Mouse (Mus musculus) forebrain, embryonic 16.5 days (tissue): Measurements from ENCODE around the gene Tex44. TPM values are rescaled to one million over a fixed set of nuclear protein-coding genes. Genes with fewer than 3 reads are reported as not detected.

ENCODE experiments used
- ATAC-seq: fragments of 200-750 bp; cut with Nextera tagmentation; 2 replicates; pipeline ENCODE4 v1.8.0; 2017; ENCODE audit warnings: mild to moderate bottlenecking, moderate library complexity
- H3K27ac ChIP-seq: fragments of 300-500 bp; sonication (generic); 2 replicates; pipeline ENCODE4 v1.5.1; 2014; ENCODE audit warnings: low read length, control low read depth
- H3K27me3 ChIP-seq: fragments of 300-500 bp; sonication (generic); replicated peaks from 2 replicates; pipeline ENCODE4 v1.6.1; 2014; ENCODE audit warnings: low read length; ENCODE audit not compliant: control insufficient read depth, insufficient read depth
- H3K36me3 ChIP-seq: fragments of 300-500 bp; sonication (generic); 2 replicates; pipeline ENCODE4 v1.6.1; 2014; ENCODE audit not compliant: control insufficient read depth, insufficient read depth
- H3K4me1 ChIP-seq: fragments of 300-500 bp; sonication (generic); replicated peaks from 2 replicates; pipeline ENCODE4 v1.6.1; 2014; ENCODE audit warnings: low read length; ENCODE audit not compliant: control insufficient read depth, insufficient read depth
- H3K4me2 ChIP-seq: fragments of 300-500 bp; sonication (generic); 2 replicates; pipeline ENCODE4 v1.6.1; 2014; ENCODE audit warnings: mild to moderate bottlenecking, low read length, control low read depth
- H3K4me3 ChIP-seq: fragments of 300-500 bp; sonication (generic); replicated peaks from 2 replicates; pipeline ENCODE4 v1.5.1; 2014; ENCODE audit warnings: mild to moderate bottlenecking, low read length, control low read depth
- H3K9ac ChIP-seq: fragments of 300-500 bp; sonication (generic); replicated peaks from 2 replicates; pipeline ENCODE4 v1.6.1; 2014; ENCODE audit warnings: low read depth, low read length, control low read depth
- H3K9me3 ChIP-seq: fragments of 300-500 bp; sonication (generic); 2 replicates; pipeline ENCODE4 v1.6.1; 2016; ENCODE audit warnings: low read length; ENCODE audit not compliant: control insufficient read depth
- WGBS: fragments of 180-500 bp; shearing (Covaris S2); extraction: QIAGEN DNeasy Blood & Tissue Kit; methylation state at CpG from one replicate; pipeline ENCODE4 v1.1.7; 2014; 5-methylcytosine and 5-hydroxymethylcytosine counted together
- polyA plus RNA-seq: library from polyadenylated mRNA; unstranded; fragments of >200 nt; fragmentation: Nextera tagmentation; extraction: Ambion mirVana; gene quantifications from 2 replicates; pipeline ENCODE4 v1.2.1, GENCODE M21; 2015

Gene Tex44
- polyA plus RNA-seq, 1 experiment from 2014 or later, result not detected

- H3K27me3 ChIP-seq, result no peaks in the 10 kb centered on the region
- H3K9ac ChIP-seq, result no peak overlapping the region
- ATAC-seq, result no peak
- H3K4me1 ChIP-seq, result no peaks in the 10 kb centered on the region
- no peak overlapping the region for H3K4me2 ChIP-seq
- no peak overlapping the region for H3K27ac ChIP-seq
- no peaks in the 10 kb centered on the region for H3K36me3 ChIP-seq
- H3K9me3 ChIP-seq, result no peaks in the 10 kb centered on the region
- 55% methylated on average over 2 of the region's 2 CpGs for WGBS
- no peak overlapping the region for H3K4me3 ChIP-seq
Observed at GRCm38 (mm10) chr1:86415144-86415543, 11.0 kb upstream of the Tex44 start.

GRCm38 (mm10) chr1:86415612-86416184 lies 10.4 kb upstream of the Tex44 start:
- H3K36me3 ChIP-seq, result no peaks in the 10 kb centered on the region
- WGBS, result 71% methylated on average over 7 of the region's 7 CpGs
- no peaks in the 10 kb centered on the region for H3K27me3 ChIP-seq
- peak; percentile 20; the same call in 1 of the 2 replicates for ATAC-seq
- no peaks in the 10 kb centered on the region for H3K9me3 ChIP-seq
- H3K4me1 ChIP-seq, result no peaks in the 10 kb centered on the region
- no peak overlapping the region for H3K4me2 ChIP-seq
- no peak overlapping the region for H3K9ac ChIP-seq
- H3K27ac ChIP-seq, result no peak overlapping the region
- no peak overlapping the region for H3K4me3 ChIP-seq

GRCm38 (mm10) chr1:86416321-86416720 lies 9.8 kb upstream of the Tex44 start:
- Histone ChIP-seq H3K27ac (no peak overlapping the region), H3K9ac (no peak overlapping the region), H3K4me1 (peaks cover 4% of the 10 kb centered on the region), H3K27me3 (no peaks in the 10 kb centered on the region), H3K4me2 (no peak overlapping the region), H3K9me3 (no peaks in the 10 kb centered on the region), H3K4me3 (no peak overlapping the region), H3K36me3 (no peaks in the 10 kb centered on the region)
- ATAC-seq, result peak; percentile 10; the same call in 1 of the 2 replicates
- 66% methylated on average over 6 of the region's 6 CpGs for WGBS

- Histone ChIP-seq H3K4me1 (peaks cover 8% of the 10 kb centered on the region), H3K4me2 (no peak overlapping the region), H3K9me3 (no peaks in the 10 kb centered on the region), H3K36me3 (no peaks in the 10 kb centered on the region), H3K9ac (no peak overlapping the region), H3K4me3 (no peak overlapping the region), H3K27ac (no peak overlapping the region), H3K27me3 (no peaks in the 10 kb centered on the region)
- WGBS, result 18% methylated on average over 10 of the region's 10 CpGs
- ATAC-seq, result no peak
Observed at GRCm38 (mm10) chr1:86421007-86421406, 5.1 kb upstream of the Tex44 start.

- Histone ChIP-seq H3K4me1 (peaks cover 8% of the 10 kb centered on the region), H3K36me3 (no peaks in the 10 kb centered on the region)
- WGBS, result 65% methylated on average over 5 of the region's 5 CpGs
Observed at GRCm38 (mm10) chr1:86423879-86424278, 2.2 kb upstream of the Tex44 start.

GRCm38 (mm10) chr1:86424336-86424735 lies 1.8 kb upstream of the Tex44 start:
- no peaks in the 10 kb centered on the region for H3K36me3 ChIP-seq
- H3K9me3 ChIP-seq, result no peaks in the 10 kb centered on the region
- 62% methylated on average over 1 of the region's 1 CpGs for WGBS
- no peak overlapping the region for H3K4me2 ChIP-seq
- H3K4me3 ChIP-seq, result no peak overlapping the region
- no peak overlapping the region for H3K27ac ChIP-seq
- H3K4me1 ChIP-seq, result peaks cover 8% of the 10 kb centered on the region
- ATAC-seq, result no peak
- no peak overlapping the region for H3K9ac ChIP-seq
- no peaks in the 10 kb centered on the region for H3K27me3 ChIP-seq

More at GRCm38 (mm10) chr1:86423879-86424278, 2.2 kb upstream of the Tex44 start:
- no peak for ATAC-seq
- H3K4me3 ChIP-seq, result no peak overlapping the region
- no peak overlapping the region for H3K9ac ChIP-seq
- H3K27me3 ChIP-seq, result no peaks in the 10 kb centered on the region
- no peak overlapping the region for H3K27ac ChIP-seq
- no peaks in the 10 kb centered on the region for H3K9me3 ChIP-seq
- H3K4me2 ChIP-seq, result no peak overlapping the region

- Histone ChIP-seq H3K27me3 (no peaks in the 10 kb centered on the region), H3K4me1 (peaks cover 8% of the 10 kb centered on the region), H3K27ac (no peak overlapping the region; the same call in 1 of the 2 replicates), H3K9me3 (no peaks in the 10 kb centered on the region), H3K36me3 (no peaks in the 10 kb centered on the region), H3K9ac (no peak overlapping the region; the same call in 1 of the 2 replicates), H3K4me2 (no peak overlapping the region), H3K4me3 (no peak overlapping the region)
- WGBS, result 15% methylated on average over 11 of the region's 11 CpGs
- peak; percentile 49 for ATAC-seq
Observed at GRCm38 (mm10) chr1:86424835-86425547, 1.1 kb upstream of the Tex44 start.

- H3K9ac ChIP-seq, result no peak overlapping the region
- H3K4me3 ChIP-seq, result no peak overlapping the region
- no peaks in the 10 kb centered on the region for H3K27me3 ChIP-seq
- H3K27ac ChIP-seq, result no peak overlapping the region
- H3K36me3 ChIP-seq, result no peaks in the 10 kb centered on the region
- peaks cover 13% of the 10 kb centered on the region for H3K4me1 ChIP-seq
- no peak for ATAC-seq
- no peak overlapping the region for H3K4me2 ChIP-seq
- WGBS, result 49% methylated on average over 2 of the region's 2 CpGs
- H3K9me3 ChIP-seq, result no peaks in the 10 kb centered on the region
Observed at GRCm38 (mm10) chr1:86430056-86430455, 3.9 kb downstream of the Tex44 start.

GRCm38 (mm10) chr1:86432778-86433177 lies 6.6 kb downstream of the Tex44 start:
- Histone ChIP-seq H3K36me3 (no peaks in the 10 kb centered on the region), H3K4me1 (peaks cover 22% of the 10 kb centered on the region), H3K27me3 (no peaks in the 10 kb centered on the region), H3K4me2 (no peak overlapping the region), H3K27ac (no peak overlapping the region), H3K9me3 (no peaks in the 10 kb centered on the region), H3K4me3 (no peak overlapping the region), H3K9ac (no peak overlapping the region)
- 92% methylated on average over 4 of the region's 4 CpGs for WGBS
- no peak for ATAC-seq
